Mouse (Mus musculus) embryonic stem cell, embryonic (primary cell): Measurements from ENCODE around the gene Iqcd.

ENCODE experiments used
- CTCF ChIA-PET, 4 experiments: fragments of 300-600 bp in 2 of 4; fragments of 350-600 bp in 2 of 4; sonication (Branson Sonifier 250); formaldehyde crosslinking; loops; one replicate each; lab custom pipeline; 2022; ENCODE audit warnings: inconsistent platforms in 2 of 4; lab: Charles Lee
- POLR2A ChIA-PET, 4 experiments: fragments of 300-600 bp in 2 of 4; fragments of 350-600 bp in 2 of 4; sonication (Branson Sonifier 250); formaldehyde crosslinking; loops; one replicate each; lab custom pipeline; 2022; ENCODE audit warnings: antibody characterized with exemption in 4 of 4, inconsistent platforms in 1 of 4; lab: Charles Lee

The Iqcd gene

GRCm38 (mm10) chr5:120567253-120567701 lies 21.5 kb upstream of the Iqcd start:
- ChIA-PET CTCF (interaction anchor here in 2 of 4 experiments (1.2 to 1.8 kb wide), 2 partner anchors 34 to 38 kb away, joined by 3 to 5 read pairs; no protein-coding TSS in a partner anchor), POLR2A (interaction anchor here in 3 of 4 experiments (0.7 to 3.4 kb wide), 8 partner anchors 10 to 59 kb away, joined by 3 to 16 read pairs (median 4); partner anchors contain the start of gene Slc8b1 (in 1 of the 3))

- POLR2A ChIA-PET = interaction anchor here in 1 of 4 experiments (0.8 to 3.4 kb wide), 3 partner anchors 11 to 20 kb away, joined by 3 to 16 read pairs (median 5); no protein-coding TSS in a partner anchor
- CTCF ChIA-PET = no interaction called here
These were observed 21.0 kb upstream of the Iqcd start for GRCm38 (mm10) chr5:120567761-120568211.

- CTCF ChIA-PET = interaction anchor here in 1 of 4 experiments (0.6 to 1.2 kb wide), 3 partner anchors 9 to 56 kb away, joined by 3 to 7 read pairs (median 3); no protein-coding TSS in a partner anchor
- POLR2A ChIA-PET = interaction anchor here in 2 of 4 experiments (1.0 to 2.1 kb wide), 2 partner anchors 12 to 20 kb away, joined by 4 to 5 read pairs; no protein-coding TSS in a partner anchor
These were observed 20.5 kb upstream of the Iqcd start for GRCm38 (mm10) chr5:120568336-120568768.

- POLR2A ChIA-PET = interaction anchor here in 2 of 4 experiments (1.0 to 2.1 kb wide), 2 partner anchors 11 to 19 kb away, joined by 4 to 5 read pairs; no protein-coding TSS in a partner anchor
- CTCF ChIA-PET = interaction anchor here in 3 of 4 experiments (0.6 to 2.1 kb wide), 5 partner anchors 9 to 56 kb away, joined by 3 to 11 read pairs (median 4); no protein-coding TSS in a partner anchor
These were observed 19.9 kb upstream of the Iqcd start for GRCm38 (mm10) chr5:120568964-120569363.

GRCm38 (mm10) chr5:120569791-120570190 lies 19.0 kb upstream of the Iqcd start:
- POLR2A ChIA-PET = interaction anchor here in 3 of 4 experiments (0.6 to 2.2 kb wide), 6 partner anchors 9 to 104 kb away, joined by 3 to 8 read pairs (median 4); no protein-coding TSS in a partner anchor
- CTCF ChIA-PET = interaction anchor here (0.6 to 2.1 kb wide), 5 partner anchors 9 to 35 kb away, joined by 4 to 11 read pairs (median 4); no protein-coding TSS in a partner anchor

GRCm38 (mm10) chr5:120570289-120570897 lies 18.4 kb upstream of the Iqcd start:
- CTCF ChIA-PET = interaction anchor here (0.6 to 2.1 kb wide), 7 partner anchors 9 to 257 kb away, joined by 3 to 11 read pairs (median 4); no protein-coding TSS in a partner anchor
- POLR2A ChIA-PET = interaction anchor here in 3 of 4 experiments (0.6 to 2.5 kb wide), 11 partner anchors 7 to 105 kb away, joined by 3 to 8 read pairs (median 4); partner anchors contain the start of genes Iqcd (in 1 of the 3) and Tpcn1 (in 1 of the 3)

GRCm38 (mm10) chr5:120571056-120571740 lies 17.6 kb upstream of the Iqcd start:
- POLR2A ChIA-PET = interaction anchor here in 3 of 4 experiments (0.6 to 2.5 kb wide), 11 partner anchors 8 to 499 kb away, joined by 3 to 9 read pairs (median 4); partner anchors contain the start of genes Iqcd (in 1 of the 3) and Tpcn1 (in 1 of the 3)
- CTCF ChIA-PET = interaction anchor here (0.7 to 2.1 kb wide), 8 partner anchors 30 to 258 kb away, joined by 3 to 7 read pairs (median 3); no protein-coding TSS in a partner anchor

- CTCF ChIA-PET = interaction anchor here in 3 of 4 experiments (0.7 to 2.0 kb wide), 4 partner anchors 11 to 47 kb away, joined by 3 to 5 read pairs (median 4); no protein-coding TSS in a partner anchor
- POLR2A ChIA-PET = interaction anchor here in 2 of 4 experiments (0.6 to 3.0 kb wide), 5 partner anchors 9 to 63 kb away, joined by 3 to 14 read pairs (median 3); no protein-coding TSS in a partner anchor
These were observed 14.2 kb upstream of the Iqcd start for GRCm38 (mm10) chr5:120574469-120575063.

GRCm38 (mm10) chr5:120576781-120577301 lies 12.0 kb upstream of the Iqcd start:
- CTCF ChIA-PET = interaction anchor here in 2 of 4 experiments (0.6 to 2.1 kb wide), 2 partner anchors 24 to 74 kb away, joined by 7 to 9 read pairs; no protein-coding TSS in a partner anchor
- POLR2A ChIA-PET = interaction anchor here in 3 of 4 experiments (0.6 to 3.0 kb wide), 5 partner anchors 11 to 74 kb away, joined by 3 to 22 read pairs (median 6); partner anchors contain the start of genes Plbd2 (in 1 of the 3) and Tpcn1 (in 1 of the 3)

- ChIA-PET POLR2A (interaction anchor here in 3 of 4 experiments (0.6 to 3.2 kb wide), 14 partner anchors 10 to 154 kb away, joined by 3 to 23 read pairs (median 5); partner anchors contain the start of genes Tpcn1 (in 2 of the 3), Iqcd (in 1 of the 3) and Slc8b1 (in 1 of the 3)), CTCF (interaction anchor here (0.6 to 2.5 kb wide), 14 partner anchors 8 to 1206 kb away, joined by 3 to 9 read pairs (median 3); partner anchors contain the start of gene Slc8b1 (in 1 of the 4))
These were observed 10.8 kb upstream of the Iqcd start for GRCm38 (mm10) chr5:120577935-120578441.

GRCm38 (mm10) chr5:120578504-120579081 lies 10.2 kb upstream of the Iqcd start:
- CTCF ChIA-PET = interaction anchor here (0.6 to 2.5 kb wide), 21 partner anchors 8 to 870 kb away, joined by 3 to 9 read pairs (median 4); partner anchors contain the start of genes Iqcd (in 1 of the 4), Slc8b1 (in 1 of the 4) and Tpcn1 (in 1 of the 4)
- POLR2A ChIA-PET = interaction anchor here in 3 of 4 experiments (0.6 to 3.2 kb wide), 16 partner anchors 9 to 153 kb away, joined by 3 to 23 read pairs (median 5); partner anchors contain the start of genes Tpcn1 (in 2 of the 3), Iqcd (in 1 of the 3), Plbd2 (in 1 of the 3) and Slc8b1 (in 1 of the 3)

- CTCF ChIA-PET = interaction anchor here (0.5 to 2.5 kb wide), 14 partner anchors 9 to 101 kb away, joined by 3 to 8 read pairs (median 4); partner anchors contain the start of genes Iqcd (in 1 of the 4), Slc8b1 (in 1 of the 4) and Tpcn1 (in 1 of the 4)
These were observed 9.5 kb upstream of the Iqcd start for GRCm38 (mm10) chr5:120579211-120579897.

GRCm38 (mm10) chr5:120579898-120580626 lies 8.8 kb upstream of the Iqcd start:
- POLR2A ChIA-PET = interaction anchor here in 3 of 4 experiments (0.7 to 3.2 kb wide), 10 partner anchors 8 to 67 kb away, joined by 3 to 23 read pairs (median 5); partner anchors contain the start of genes Iqcd (in 1 of the 3) and Tpcn1 (in 1 of the 3)

More at GRCm38 (mm10) chr5:120579211-120579897, 9.5 kb upstream of the Iqcd start:
- POLR2A ChIA-PET = interaction anchor here in 3 of 4 experiments (0.6 to 3.2 kb wide), 11 partner anchors 9 to 76 kb away, joined by 3 to 23 read pairs (median 5); partner anchors contain the start of genes Tpcn1 (in 2 of the 3), Iqcd (in 1 of the 3), Plbd2 (in 1 of the 3) and Slc8b1 (in 1 of the 3)

GRCm38 (mm10) chr5:120582002-120582401 lies 6.8 kb upstream of the Iqcd start:
- POLR2A ChIA-PET = interaction anchor here in 3 of 4 experiments (0.6 to 2.1 kb wide), 6 partner anchors 18 to 24 kb away, joined by 3 to 7 read pairs (median 4); no protein-coding TSS in a partner anchor
- CTCF ChIA-PET = interaction anchor here in 3 of 4 experiments (0.9 to 1.7 kb wide), 3 partner anchors 23 kb away, joined by 3 to 7 read pairs (median 6); no protein-coding TSS in a partner anchor

More at GRCm38 (mm10) chr5:120579898-120580626, 8.8 kb upstream of the Iqcd start:
- CTCF ChIA-PET = interaction anchor here in 3 of 4 experiments (0.5 to 1.7 kb wide), 10 partner anchors 12 to 346 kb away, joined by 3 to 9 read pairs (median 4); no protein-coding TSS in a partner anchor
